Mouse (Mus musculus): ENCODE results near the gene Slc38a3.

- no peak for TF ChIP-seq GATA1 (IDR thresholded peaks at IDR 0.05; ENCODE audit: borderline replicate concordance, low read length)
- TF ChIP-seq FLI1 (IDR thresholded peaks at IDR 0.05; ENCODE audit: low read length): no peak
Measured at GRCm38 (mm10) chr9:107678861-107679260, 9.5 kb upstream of the Slc38a3 start.

Measured in megakaryocyte, embryonic 14.5 days (primary cell).